Mouse (Mus musculus) embryonic facial prominence, embryonic 15.5 days (tissue): ENCODE measurements around the gene Kmt5b. TPM values are rescaled to one million over a fixed set of nuclear protein-coding genes. Genes with fewer than 3 reads are reported as not detected.

Source experiments
- ATAC-seq: fragments of 200-750 bp; cut with Nextera tagmentation; 2 replicates; pipeline ENCODE4 v1.8.0; 2017; ENCODE audit warnings: low read depth, moderate TSS enrichment; ENCODE audit not compliant: insufficient number of reproducible peaks, low FRiP score, low TSS enrichment
- H3K27ac ChIP-seq: fragments of 300-500 bp; sonication (generic); replicated peaks from 2 replicates; pipeline ENCODE4 v1.5.1; 2015; ENCODE audit warnings: mild to moderate bottlenecking, inconsistent platforms
- H3K27me3 ChIP-seq: fragments of 300-500 bp; sonication (generic); 2 replicates; pipeline ENCODE4 v1.6.1; 2015; ENCODE audit warnings: inconsistent platforms
- H3K36me3 ChIP-seq: fragments of 300-500 bp; sonication (generic); 2 replicates; pipeline ENCODE4 v1.6.1; 2015; ENCODE audit warnings: mild to moderate bottlenecking, inconsistent platforms
- H3K4me1 ChIP-seq: fragments of 300-500 bp; sonication (generic); 2 replicates; pipeline ENCODE4 v1.6.1; 2015; ENCODE audit warnings: inconsistent platforms
- H3K4me2 ChIP-seq: fragments of 300-500 bp; sonication (generic); replicated peaks from 2 replicates; pipeline ENCODE4 v1.6.1; 2015; ENCODE audit warnings: mild to moderate bottlenecking, inconsistent platforms
- H3K4me3 ChIP-seq: fragments of 300-500 bp; sonication (generic); replicated peaks from 2 replicates; pipeline ENCODE4 v1.5.1; 2015; ENCODE audit warnings: mild to moderate bottlenecking, inconsistent platforms
- H3K9ac ChIP-seq: fragments of 300-500 bp; sonication (generic); 2 replicates; pipeline ENCODE4 v1.6.1; 2015; ENCODE audit warnings: inconsistent platforms
- H3K9me3 ChIP-seq: fragments of 300-500 bp; sonication (generic); replicated peaks from 2 replicates; pipeline ENCODE4 v1.6.1; 2016; ENCODE audit warnings: inconsistent platforms
- WGBS: fragments of 180-500 bp; shearing (Covaris S2); methylation state at CpG from one replicate; pipeline ENCODE4 v1.1.7; 2015; 5-methylcytosine and 5-hydroxymethylcytosine counted together
- polyA plus RNA-seq: library from polyadenylated mRNA; unstranded; fragments of >200 nt; fragmentation: Nextera tagmentation; extraction: Ambion mirVana; gene quantifications from 2 replicates; pipeline ENCODE4 v1.2.1, GENCODE M21; 2015

The Kmt5b gene
- polyA plus RNA-seq, 1 experiment from 2014 or later, result 24.7 TPM

- no peaks in the 10 kb centered on the region for H3K9me3 ChIP-seq
- peaks cover 4% of the 10 kb centered on the region for H3K4me1 ChIP-seq
- H3K9ac ChIP-seq, result no peak overlapping the region
- H3K27ac ChIP-seq, result no peak overlapping the region
- H3K4me3 ChIP-seq, result no peak overlapping the region
- H3K36me3 ChIP-seq, result no peaks in the 10 kb centered on the region
- no peak for ATAC-seq
- H3K27me3 ChIP-seq, result no peaks in the 10 kb centered on the region
- no peak overlapping the region for H3K4me2 ChIP-seq
- 37% methylated on average over 1 of the region's 1 CpGs for WGBS
Measured at GRCm38 (mm10) chr19:3845803-3846406, 78.7 kb downstream of the Kmt5b start.

- no peak for ATAC-seq
- 80% methylated on average over 10 of the region's 10 CpGs for WGBS
- Histone ChIP-seq H3K27me3 (no peaks in the 10 kb centered on the region), H3K36me3 (no peaks in the 10 kb centered on the region), H3K4me2 (no peak overlapping the region), H3K4me1 (peaks cover 10% of the 10 kb centered on the region), H3K4me3 (no peak overlapping the region), H3K27ac (no peak overlapping the region), H3K9ac (no peak overlapping the region), H3K9me3 (no peaks in the 10 kb centered on the region)
Measured at GRCm38 (mm10) chr19:3846676-3847604, 79.7 kb downstream of the Kmt5b start.

- no peak overlapping the region for H3K27ac ChIP-seq
- no peaks in the 10 kb centered on the region for H3K9me3 ChIP-seq
- 88% methylated on average over 5 of the region's 5 CpGs for WGBS
- H3K27me3 ChIP-seq, result no peaks in the 10 kb centered on the region
- no peak overlapping the region for H3K4me3 ChIP-seq
- no peak overlapping the region for H3K4me2 ChIP-seq
- H3K4me1 ChIP-seq, result peaks cover 10% of the 10 kb centered on the region
- H3K9ac ChIP-seq, result no peak overlapping the region
- no peak for ATAC-seq
- H3K36me3 ChIP-seq, result no peaks in the 10 kb centered on the region
Measured at GRCm38 (mm10) chr19:3847711-3848110, 80.5 kb downstream of the Kmt5b start.

DNA sequence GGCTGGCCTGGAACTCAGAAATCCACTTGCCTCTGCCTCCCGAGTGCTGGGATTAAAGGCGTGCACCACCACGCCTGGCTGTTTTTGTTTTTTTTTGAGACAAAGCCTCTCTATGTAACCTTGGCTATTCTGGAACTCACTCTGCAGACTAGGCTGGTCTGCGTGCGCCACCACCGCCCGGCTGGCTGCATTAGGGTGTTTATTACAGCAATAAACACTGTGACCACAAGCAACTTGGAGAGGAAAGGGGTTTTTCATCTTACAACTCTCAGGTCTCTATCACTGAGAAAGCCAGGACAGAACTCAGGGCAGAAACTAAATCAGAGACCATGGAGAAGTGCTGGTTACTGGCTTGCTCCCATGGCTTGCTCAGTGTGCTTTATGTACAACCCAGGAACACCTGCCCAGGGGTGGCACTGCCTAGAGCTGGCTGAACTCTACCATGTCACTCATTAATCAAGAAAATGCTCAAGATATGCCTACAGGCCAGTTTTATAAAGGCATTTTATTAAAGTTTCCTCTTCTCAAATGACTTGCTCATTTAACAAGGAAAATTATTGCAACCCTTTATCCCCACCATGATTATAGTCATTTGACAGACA, 81.1 kb downstream of the Kmt5b start:
- no peaks in the 10 kb centered on the region for H3K27me3 ChIP-seq
- no peak overlapping the region for H3K4me2 ChIP-seq
- H3K4me1 ChIP-seq, result peaks cover 14% of the 10 kb centered on the region
- ATAC-seq, result no peak
- H3K9ac ChIP-seq, result no peak overlapping the region
- H3K27ac ChIP-seq, result no peak overlapping the region
- H3K36me3 ChIP-seq, result no peaks in the 10 kb centered on the region
- 74% methylated on average over 7 of the region's 7 CpGs for WGBS
- H3K4me3 ChIP-seq, result no peak overlapping the region
- H3K9me3 ChIP-seq, result no peaks in the 10 kb centered on the region

- ATAC-seq, result no peak
- H3K27ac ChIP-seq, result no peak overlapping the region
- no peaks in the 10 kb centered on the region for H3K9me3 ChIP-seq
- H3K4me3 ChIP-seq, result no peak overlapping the region
- H3K9ac ChIP-seq, result no peak overlapping the region
- H3K27me3 ChIP-seq, result no peaks in the 10 kb centered on the region
- 80% methylated on average over 2 of the region's 2 CpGs for WGBS
- H3K4me2 ChIP-seq, result no peak overlapping the region
- H3K4me1 ChIP-seq, result peaks cover 17% of the 10 kb centered on the region
- no peaks in the 10 kb centered on the region for H3K36me3 ChIP-seq
Measured at GRCm38 (mm10) chr19:3849251-3849650, 82.0 kb downstream of the Kmt5b start.

DNA sequence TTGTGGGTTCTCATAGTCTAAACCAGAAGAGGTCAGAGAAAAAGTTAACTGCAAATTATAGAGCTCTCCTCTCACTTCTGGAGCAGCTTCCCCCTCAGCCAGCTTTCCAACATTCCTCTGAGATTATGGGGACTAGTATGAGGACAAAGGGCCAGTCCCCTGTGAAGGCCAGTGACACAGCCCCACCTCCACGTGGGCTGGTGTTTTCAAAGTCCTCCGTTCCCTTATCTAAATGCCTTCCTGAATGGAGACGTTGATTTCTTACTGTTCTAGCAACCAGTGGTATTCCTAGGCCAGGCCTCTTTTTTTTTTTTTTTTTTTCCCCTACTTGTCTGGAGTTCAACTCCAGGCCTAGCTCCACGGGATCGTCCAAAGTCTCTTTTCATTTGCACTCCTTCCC, 82.9 kb downstream of the Kmt5b start:
- H3K27me3 ChIP-seq, result no peaks in the 10 kb centered on the region
- peaks cover 22% of the 10 kb centered on the region for H3K4me1 ChIP-seq
- H3K36me3 ChIP-seq, result no peaks in the 10 kb centered on the region
- no peak overlapping the region for H3K27ac ChIP-seq
- H3K9ac ChIP-seq, result no peak overlapping the region
- no peak overlapping the region for H3K4me2 ChIP-seq
- 34% methylated on average over 5 of the region's 5 CpGs for WGBS
- no peak for ATAC-seq
- H3K9me3 ChIP-seq, result no peaks in the 10 kb centered on the region
- no peak overlapping the region for H3K4me3 ChIP-seq

DNA sequence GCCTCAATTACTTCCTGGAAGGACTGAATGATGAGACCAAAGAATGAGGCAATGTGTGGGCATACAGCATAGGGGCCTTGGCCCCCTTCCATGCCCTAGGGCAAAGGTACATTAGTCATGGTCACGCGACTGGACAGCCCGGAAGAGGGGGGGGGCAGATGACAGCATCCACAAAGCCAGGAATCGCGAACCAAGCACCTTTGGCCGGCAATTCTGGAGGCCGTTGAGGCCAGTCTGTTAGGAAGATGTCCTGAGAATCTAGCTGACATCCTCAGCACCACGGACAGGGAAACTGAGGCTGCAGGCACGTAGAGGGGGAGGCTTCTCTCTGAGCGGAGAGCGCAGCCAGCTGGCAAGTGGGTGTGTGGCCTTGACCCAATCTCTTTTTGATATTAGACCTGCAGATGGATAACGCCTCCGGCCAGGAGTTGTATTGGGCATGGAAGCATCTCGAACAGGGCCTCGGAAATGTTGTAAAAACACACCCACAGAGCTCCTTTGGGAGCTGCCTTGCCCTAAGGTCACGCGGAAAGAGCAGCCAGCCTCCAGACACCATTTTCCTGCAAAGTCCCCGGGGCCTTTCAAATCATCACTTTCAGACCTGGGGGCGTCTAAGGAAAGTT, 83.7 kb downstream of the Kmt5b start:
- Histone ChIP-seq H3K4me2 (peak overlapping the region; percentile 85), H3K4me3 (peak overlapping the region; percentile 85), H3K4me1 (peaks cover 31% of the 10 kb centered on the region), H3K9me3 (no peaks in the 10 kb centered on the region), H3K27me3 (no peaks in the 10 kb centered on the region), H3K36me3 (no peaks in the 10 kb centered on the region), H3K27ac (peak overlapping the region; percentile 67), H3K9ac (peak overlapping the region; percentile 43)
- WGBS, result 4% methylated on average over 19 of the region's 19 CpGs
- no peak for ATAC-seq

- Histone ChIP-seq H3K4me2 (peak within 1 kb of the TSS; percentile 85), H3K9ac (peak within 1 kb of the TSS; percentile 79), H3K9me3 (no peaks in the 10 kb centered on the region), H3K27me3 (no peaks in the 10 kb centered on the region), H3K36me3 (no peaks in the 10 kb centered on the region), H3K4me1 (peaks cover 33% of the 10 kb centered on the region), H3K27ac (peak within 1 kb of the TSS; percentile 98), H3K4me3 (peak within 1 kb of the TSS; percentile 85)
- peak; percentile 96 for ATAC-seq
- under 1% methylated on average over 54 of the region's 54 CpGs for WGBS
Measured at GRCm38 (mm10) chr19:3851502-3851962, 84.3 kb downstream of the Kmt5b start, which contains the start of gene Chka. Chka (plus strand) TSS chr19:3851773.

DNA sequence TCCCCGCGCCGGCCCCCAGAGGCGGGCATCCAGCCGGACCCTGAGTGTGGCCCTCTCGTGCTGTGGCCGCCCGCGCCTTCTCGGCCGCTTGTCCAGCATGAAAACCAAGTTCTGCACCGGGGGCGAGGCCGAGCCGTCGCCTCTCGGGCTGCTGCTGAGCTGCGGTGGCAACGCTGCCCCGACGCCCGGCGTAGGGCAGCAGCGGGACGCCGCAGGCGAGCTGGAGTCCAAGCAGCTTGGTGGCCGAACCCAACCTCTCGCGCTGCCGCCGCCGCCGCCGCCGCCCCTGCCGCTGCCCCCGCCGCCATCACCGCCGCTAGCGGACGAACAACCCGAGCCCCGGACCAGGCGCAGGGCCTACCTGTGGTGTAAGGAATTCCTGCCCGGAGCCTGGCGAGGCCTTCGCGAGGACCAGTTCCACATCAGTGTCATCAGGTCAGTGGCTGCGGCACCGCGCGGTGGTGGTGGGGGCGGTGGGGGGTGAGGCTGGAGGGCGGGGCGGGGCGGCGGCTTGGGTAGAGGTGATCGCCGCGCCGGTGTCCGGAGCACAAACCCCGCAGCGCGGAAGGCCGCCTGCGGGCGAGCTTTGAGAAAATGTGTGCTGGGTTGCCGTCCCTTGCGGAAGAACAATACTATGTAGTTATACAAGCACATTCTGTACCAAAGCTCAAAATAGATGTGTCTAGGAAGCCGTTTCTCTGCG, 84.9 kb downstream of the Kmt5b start:
- WGBS, result under 1% methylated on average over 66 of the region's 74 CpGs
- Histone ChIP-seq H3K27ac (peak overlapping the region; percentile 98), H3K27me3 (no peaks in the 10 kb centered on the region), H3K9ac (peak overlapping the region; percentile 79), H3K4me3 (peak overlapping the region; percentile 85), H3K36me3 (no peaks in the 10 kb centered on the region), H3K9me3 (no peaks in the 10 kb centered on the region), H3K4me2 (peak overlapping the region; percentile 85), H3K4me1 (peaks cover 33% of the 10 kb centered on the region)
- ATAC-seq, result peak; percentile 9

DNA sequence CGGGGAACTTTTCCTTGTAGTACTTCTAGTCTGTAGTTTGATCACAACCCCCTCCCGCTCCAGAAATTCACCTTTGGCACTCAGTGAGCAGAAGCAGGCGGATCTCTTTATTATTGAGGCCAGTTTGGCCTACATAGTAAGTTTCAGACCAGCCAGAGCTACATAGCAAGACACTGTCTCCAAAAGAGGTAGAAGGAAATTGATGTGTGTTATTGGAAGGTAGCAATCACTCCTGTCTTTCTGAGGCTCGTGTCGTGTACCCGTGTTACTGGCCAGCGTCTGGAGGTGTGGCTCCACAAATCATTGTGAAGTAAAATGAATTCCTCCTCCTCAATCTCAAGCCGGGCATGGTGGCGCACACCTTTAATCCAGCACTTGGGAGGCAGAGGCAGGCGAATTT, 85.9 kb downstream of the Kmt5b start:
- 91% methylated on average over 10 of the region's 10 CpGs for WGBS
- H3K36me3 ChIP-seq, result no peaks in the 10 kb centered on the region
- no peak for ATAC-seq

More for the DNA sequence above, 85.9 kb downstream of the Kmt5b start:
- H3K9me3 ChIP-seq, result no peaks in the 10 kb centered on the region
- peak overlapping the region; percentile 85 for H3K4me3 ChIP-seq
- no peaks in the 10 kb centered on the region for H3K27me3 ChIP-seq
- H3K4me2 ChIP-seq, result peak overlapping the region; percentile 85
- no peak overlapping the region for H3K9ac ChIP-seq
- peaks cover 33% of the 10 kb centered on the region for H3K4me1 ChIP-seq
- H3K27ac ChIP-seq, result no peak overlapping the region
